Mouse (Mus musculus) neutrophil, adult 59 days (primary cell): ENCODE results near the gene Ahrr. TPM values are rescaled to one million over a fixed set of nuclear protein-coding genes. Genes with fewer than 3 reads are reported as not detected.

Experiments used
- total RNA-seq, 2 experiments: library from RNA; stranded (reverse); gene quantifications; 1 replicate in 1 of 2; 2 replicates in 1 of 2; pipeline ENCODE4 v1.2.4; 2023

The Ahrr gene
- 1 to 10 TPM in 1 of 2 experiments, under 1 TPM in 1; 0.49 to 1.2 TPM for total RNA-seq

GRCm38 (mm10) chr13:74292167-74292566 lies at the start of gene Ahrr:
Gene Ahrr (minus strand): TSS chr13:74292331.

GRCm38 (mm10) chr13:74317170-74317849 lies 25.2 kb upstream of the Ahrr start, which contains the start of gene Pdcd6:
Gene Pdcd6 (minus strand): TSS chr13:74317580.

GRCm38 (mm10) chr13:74208317-74208985 lies 83.7 kb downstream of the Ahrr start, which contains the start of gene Exoc3:
Gene Exoc3 (minus strand): TSS chr13:74208732.

Other genes with a start within 250 kb of the Ahrr start
- 10 to 100 TPM in 1 of 2 experiments, 1 to 10 TPM in 1; 8.2 to 13.8 TPM for gene Cep72, start 230.0 kb downstream of the Ahrr start, total RNA-seq
- gene Slc9a3, start 170.9 kb downstream of the Ahrr start, total RNA-seq, result not detected
- 10 to 100 TPM; 46.4 to 46.5 TPM for gene Exoc3, start 83.6 kb downstream of the Ahrr start, total RNA-seq
- 100 to 1,000 TPM in 1 of 2 experiments, 10 to 100 TPM in 1; 95.9 to 113 TPM for gene Pdcd6, start 25.2 kb upstream of the Ahrr start, total RNA-seq
- 10 to 100 TPM; 90.3 to 95.5 TPM for gene Sdha, start 57.9 kb upstream of the Ahrr start, total RNA-seq
- 10 to 100 TPM; 12.7 to 16.7 TPM for gene Ccdc127, start 58.0 kb upstream of the Ahrr start, total RNA-seq
- not detected for gene Lrrc14b, start 71.7 kb upstream of the Ahrr start, total RNA-seq
- gene Zfp72, start 98.5 kb upstream of the Ahrr start, total RNA-seq, result under 1 TPM; 0.18 to 0.66 TPM
- 1,000 to 10,000 TPM; 1,617 to 1,647 TPM for gene Ftl1-ps1, start 107.4 kb upstream of the Ahrr start, total RNA-seq
- 1 to 10 TPM; 6.6 to 8.4 TPM for gene Zfp825, start 201.7 kb upstream of the Ahrr start, total RNA-seq